Mouse (Mus musculus) heart, postnatal 0 days (tissue): ENCODE results near the gene Kifc5b.

Experiments used
- CTCF ChIP-seq: IDR thresholded peaks from 2 replicates; pipeline ENCODE4 v1.5.1; 2016; ENCODE audit warnings: antibody characterized with exemption, control low read depth, low read depth
- EP300 ChIP-seq: IDR thresholded peaks from 2 replicates; pipeline ENCODE4 v1.6.1; 2016; ENCODE audit warnings: antibody characterized with exemption, low read depth

GRCm38 (mm10) chr17:26868756-26869155 lies 48.1 kb upstream of the Kifc5b start:
- peak; percentile 84; the same call in 1 of the 2 replicates for TF ChIP-seq EP300
- no peak for TF ChIP-seq CTCF
